Mouse (Mus musculus) embryo, embryonic 11 days (tissue): Measurements from ENCODE around the gene Gm35134.
"Not testable (repeated sequence)": the region's sequence is repeated elsewhere in the genome, so short reads cannot be mapped to it uniquely, and the experiment has no call there.

Experiments
- DNase-seq: peaks from one replicate; pipeline ENCODE4 v3.0.0-alpha.2; 2015

Gene Gm35134

DNA sequence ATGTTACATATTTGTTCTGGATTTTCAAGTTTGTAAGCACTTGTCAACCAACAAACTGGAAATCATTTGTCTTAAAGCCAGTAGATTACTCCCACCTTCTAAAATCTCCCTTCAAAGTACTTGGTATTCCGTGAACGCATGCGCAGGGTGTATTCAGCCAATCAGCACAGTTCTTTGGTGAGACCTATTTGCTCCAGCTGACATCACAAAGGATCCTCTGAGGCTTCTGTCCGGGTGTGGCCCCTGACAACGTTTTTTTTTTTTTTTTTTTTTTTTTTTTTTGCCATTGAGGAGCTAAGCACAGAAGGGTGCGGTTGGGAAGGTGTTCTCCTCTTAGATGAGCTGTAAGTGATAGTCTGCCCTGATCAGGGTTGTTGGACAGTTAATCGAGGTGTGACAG, at the start of gene Gm35134:
Gene Gm35134 (plus strand): TSS at position 301 of the 400 bp plus-strand sequence.
- not testable (repeated sequence) for DNase-seq
